Mouse (Mus musculus) heart, postnatal 36 days (tissue): ENCODE results near the gene Zfp692. TPM values are rescaled to one million over a fixed set of nuclear protein-coding genes. Genes with fewer than 3 reads are reported as not detected.

ENCODE experiments used
- DNase-seq, 2 experiments: peaks; one replicate each; pipeline ENCODE4 v3.0.0; 2021 to 2022
- intact Hi-C: fragments of 180-260 bp; cut with DNase I; formaldehyde crosslinking; loops from one replicate; pipeline ENCODE4 v1.15.1; 2025
- total RNA-seq, 2 experiments: library from RNA; stranded (reverse); gene quantifications; 2 replicates each; pipeline ENCODE4 v1.2.3; 2021

Zfp692 gene
- total RNA-seq, 2 experiments from 2014 or later = 3.1 to 4.0 TPM

- peak; percentile 57 to 61 for DNase-seq
- intact Hi-C loops = no loop called here
These were observed 677 bp downstream of the Zfp692 start for GRCm38 (mm10) chr11:58307411-58308080.

GRCm38 (mm10) chr11:58308661-58309060 lies 1.8 kb downstream of the Zfp692 start:
- intact Hi-C loops = no loop called here
- DNase-seq = no peak

- no peak for DNase-seq
- intact Hi-C loops = no loop called here
These were observed 7.2 kb downstream of the Zfp692 start for GRCm38 (mm10) chr11:58314069-58314468.

- DNase-seq = no peak
- intact Hi-C loops = no loop called here
These were observed 8.8 kb downstream of the Zfp692 start for GRCm38 (mm10) chr11:58315536-58316168.

DNA sequence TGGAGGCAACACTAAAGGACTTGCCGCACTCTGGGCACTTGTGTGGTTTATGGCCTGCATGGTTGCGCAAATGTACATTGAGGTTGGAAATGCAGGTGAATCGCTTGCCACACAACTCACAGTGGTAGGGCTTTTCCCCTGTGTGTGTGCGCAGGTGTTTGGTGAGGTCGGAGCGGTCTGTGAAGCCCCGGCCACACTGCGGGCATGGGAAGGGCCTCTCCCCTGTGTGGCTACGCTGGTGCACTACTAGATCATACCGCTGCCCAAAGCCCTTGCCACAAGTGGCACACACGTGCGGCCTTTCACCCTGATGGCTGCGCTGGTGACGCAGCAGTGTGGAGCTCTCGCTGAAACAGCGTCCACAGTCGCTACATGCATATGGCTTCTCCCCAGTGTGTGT lies 9.5 kb downstream of the Zfp692 start:
- intact Hi-C loops = no loop called here
- DNase-seq = no peak

GRCm38 (mm10) chr11:58316768-58317390 lies 10.0 kb downstream of the Zfp692 start:
- intact Hi-C loops = no loop called here

GRCm38 (mm10) chr11:58322824-58323569 lies 16.1 kb downstream of the Zfp692 start:
- DNase-seq = peak; percentile 97
- intact Hi-C loops = loop anchor here (1.0 to 10.0 kb wide), 3 partner anchors 21 to 318 kb away; partner anchors contain the start of genes Cnot8 and Larp1

More at GRCm38 (mm10) chr11:58316768-58317390, 10.0 kb downstream of the Zfp692 start:
- no peak for DNase-seq

- intact Hi-C loops = loop anchor here (10.0 kb wide), 2 partner anchors 219 to 319 kb away; partner anchors contain the start of genes Cnot8 and Larp1
- no peak for DNase-seq
These were observed 16.9 kb downstream of the Zfp692 start for GRCm38 (mm10) chr11:58323570-58324340.

GRCm38 (mm10) chr11:58324614-58325229 lies 17.9 kb downstream of the Zfp692 start:
- DNase-seq = no peak
- intact Hi-C loops = loop anchor here (10.0 kb wide), 2 partner anchors 220 to 320 kb away; partner anchors contain the start of genes Cnot8 and Larp1

- intact Hi-C loops = loop anchor here (10.0 kb wide), 2 partner anchors 222 to 322 kb away; partner anchors contain the start of genes Cnot8 and Larp1
- DNase-seq = no peak
These were observed 19.9 kb downstream of the Zfp692 start for GRCm38 (mm10) chr11:58326781-58327180.

DNA sequence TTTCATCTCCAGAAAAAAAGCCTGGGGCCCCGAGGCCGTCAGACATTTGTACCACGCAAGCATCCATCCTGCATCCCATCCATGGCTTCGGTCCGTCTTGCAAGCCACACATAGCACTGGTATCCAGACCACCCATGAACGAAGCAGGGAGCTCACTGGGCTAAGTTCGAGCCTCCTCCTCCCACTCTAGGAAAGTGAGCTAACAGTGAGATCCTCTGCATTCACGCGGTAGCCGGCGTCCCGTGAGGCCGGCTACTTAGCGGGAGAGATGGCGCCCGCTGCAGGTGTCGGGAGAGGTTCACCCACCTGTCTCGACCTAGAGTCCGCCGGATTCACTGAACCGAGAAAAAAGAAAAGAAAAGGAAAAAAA lies 23.0 kb downstream of the Zfp692 start:
- intact Hi-C loops = loop anchor here (10.0 kb wide), 2 partner anchors 225 to 325 kb away; partner anchors contain the start of genes Cnot8 and Larp1
- no peak for DNase-seq

DNA sequence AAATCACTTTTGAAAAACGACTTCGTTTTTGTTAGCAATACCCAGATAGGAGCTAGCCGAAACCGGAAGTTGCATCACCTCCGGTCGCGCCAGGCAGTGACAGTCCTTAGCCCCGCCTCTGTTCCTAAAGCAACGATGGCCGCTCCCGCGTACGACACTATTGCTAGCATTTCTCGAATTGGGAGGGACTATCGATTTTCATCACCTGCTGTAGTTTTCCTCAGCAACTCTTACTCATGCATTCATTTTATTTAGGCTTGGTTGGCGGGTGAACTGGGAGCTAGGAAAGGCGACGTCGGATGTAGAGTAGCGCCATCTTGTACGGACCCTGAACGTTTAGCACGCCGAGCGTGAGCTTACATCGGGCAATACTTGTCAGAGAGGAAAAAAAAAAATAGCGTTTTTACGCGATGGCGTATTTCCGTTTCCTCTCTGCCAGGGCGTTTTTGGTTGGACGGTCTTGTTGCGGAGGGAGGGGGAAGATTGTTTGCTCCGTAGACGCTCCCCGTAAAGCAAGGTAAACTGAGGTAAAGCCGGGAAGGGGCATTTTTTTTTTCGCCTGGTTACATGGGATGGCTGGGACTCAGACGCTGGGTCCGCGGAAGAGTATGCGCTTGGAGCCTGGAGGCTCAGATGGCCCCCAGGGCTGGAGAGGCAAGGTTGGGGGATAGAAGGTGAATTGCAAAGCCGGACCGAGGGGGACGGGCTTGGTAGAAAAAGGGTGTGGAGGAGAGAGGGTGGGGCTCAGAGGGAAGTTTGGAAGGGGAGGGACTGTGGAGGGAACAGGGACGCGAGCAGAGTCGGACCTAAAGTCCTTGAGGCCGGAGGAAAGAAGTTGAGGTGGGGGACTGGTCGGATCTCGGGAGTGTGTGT lies 23.6 kb downstream of the Zfp692 start, which contains the start of the genes Zfp672 and Sh3bp5l:
TSS of gene Zfp672 (minus strand) at position 64 of the 873 bp plus-strand sequence.
TSS of gene Sh3bp5l (plus strand) at position 449 of the 873 bp plus-strand sequence.
- peak; percentile 89 to 93 for DNase-seq
- intact Hi-C loops = no loop called here

DNA sequence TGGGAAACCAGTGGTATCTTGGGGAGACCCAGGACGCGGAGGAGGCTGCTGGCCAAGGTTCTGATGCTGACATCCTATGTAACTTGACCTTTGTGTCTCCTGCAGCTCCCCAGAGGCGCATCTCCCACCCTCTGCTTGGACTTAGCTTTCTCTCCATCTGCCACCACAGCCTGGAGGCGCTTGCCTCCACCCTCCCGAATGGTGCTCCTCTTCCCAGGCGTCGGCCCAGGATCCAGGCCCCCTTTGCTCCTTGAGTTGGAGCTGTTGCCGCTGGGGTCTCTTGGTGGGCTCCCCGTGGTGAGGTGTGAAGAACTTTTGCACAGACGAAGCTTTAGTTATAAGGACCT lies 24.3 kb downstream of the Zfp692 start:
- DNase-seq = no peak
- intact Hi-C loops = no loop called here

DNA sequence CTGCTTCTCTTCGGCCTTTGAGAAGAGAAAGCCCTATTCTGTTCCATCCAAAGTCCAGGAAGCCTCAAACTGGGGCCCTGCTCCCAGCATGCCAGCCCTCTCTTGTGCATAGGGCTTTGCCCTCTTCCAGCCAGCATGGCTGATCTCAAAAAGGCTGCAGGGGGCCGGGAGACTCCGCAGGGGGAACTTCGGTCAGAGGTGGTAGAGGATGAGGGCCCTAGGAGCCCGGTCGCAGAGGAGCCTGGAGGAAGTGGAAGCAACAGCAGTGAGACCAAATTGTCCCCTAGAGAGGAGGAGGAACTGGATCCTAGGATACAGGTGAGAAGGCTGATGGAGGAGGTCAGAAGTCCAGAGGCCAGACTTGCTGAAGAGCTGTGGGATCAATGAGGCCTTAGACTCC lies 24.7 kb downstream of the Zfp692 start:
- DNase-seq = no peak
- intact Hi-C loops = no loop called here

DNA sequence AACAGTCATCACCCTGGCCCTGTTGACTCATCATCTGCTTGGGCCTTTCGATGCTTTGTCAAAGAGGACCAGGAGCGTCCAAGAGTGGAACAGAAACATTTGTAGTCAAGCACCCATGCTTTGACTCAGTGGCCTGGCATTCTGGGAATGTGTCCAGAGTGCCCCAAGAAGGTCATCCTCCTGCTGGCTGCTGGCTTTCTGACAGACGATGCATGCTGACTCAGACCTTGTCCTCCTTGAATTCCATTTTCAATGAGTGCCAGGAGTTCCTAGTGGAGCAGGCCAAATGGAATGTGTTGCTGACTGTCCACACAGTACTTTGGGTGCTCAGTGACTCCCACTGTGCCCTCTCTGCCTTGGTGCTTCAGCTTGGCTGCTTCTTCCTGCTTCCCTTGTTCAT lies 27.9 kb downstream of the Zfp692 start:
- DNase-seq = peak; percentile 30 to 44
- intact Hi-C loops = no loop called here

- no peak for DNase-seq
- intact Hi-C loops = no loop called here
These were observed 39.9 kb downstream of the Zfp692 start for GRCm38 (mm10) chr11:58346745-58347144.

- intact Hi-C loops = no loop called here
These were observed 43.8 kb downstream of the Zfp692 start for GRCm38 (mm10) chr11:58350628-58351027.

DNA sequence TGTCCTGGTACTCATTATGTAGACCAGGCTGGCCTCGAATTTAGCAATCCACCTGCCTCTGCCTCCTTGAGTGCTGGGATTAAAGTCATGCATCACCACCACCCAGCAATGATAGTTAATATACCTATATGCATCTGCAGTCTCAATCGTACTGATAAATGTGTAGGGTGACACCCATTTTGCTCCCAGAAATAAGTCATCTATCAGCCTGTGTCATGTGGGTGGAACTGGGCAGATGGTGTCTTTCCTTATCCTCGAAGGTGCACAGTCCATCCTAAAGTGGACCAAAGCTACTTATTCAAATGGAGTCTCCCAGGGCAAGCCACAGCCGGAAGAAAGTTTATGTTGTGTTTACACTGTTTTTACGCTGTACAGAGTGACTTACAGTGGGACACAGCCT lies 44.3 kb downstream of the Zfp692 start:
- intact Hi-C loops = no loop called here
- DNase-seq = no peak

More at GRCm38 (mm10) chr11:58350628-58351027, 43.8 kb downstream of the Zfp692 start:
- DNase-seq = no peak
